Mouse (Mus musculus) adrenal gland, adult (tissue): Measurements from ENCODE around the gene Flt3l.
"Not testable (repeated sequence)": the region's sequence is repeated elsewhere in the genome, so short reads cannot be mapped to it uniquely, and the experiment has no call there.

Experiments
- DNase-seq, 2 experiments: peaks; one replicate each; pipeline ENCODE4 v3.0.0; 2022 to 2023; ENCODE audit warnings: low spot score in 1 of 2; ENCODE audit not compliant: inconsistent age in 2 of 2

The Flt3l gene

GRCm38 (mm10) chr7:45100046-45100445 lies 36.2 kb downstream of the Flt3l start:
- DNase-seq = peak; percentile 73 to 83

GRCm38 (mm10) chr7:45098541-45099240 lies 37.5 kb downstream of the Flt3l start:
- peak in 1 of 2 experiments; percentile 42 for DNase-seq

- peak in 1 of 2 experiments; percentile 52 for DNase-seq
Observed at GRCm38 (mm10) chr7:45097479-45097878, 38.8 kb downstream of the Flt3l start.

GRCm38 (mm10) chr7:45095965-45096364 lies 40.3 kb downstream of the Flt3l start:
- not testable (repeated sequence) for DNase-seq

GRCm38 (mm10) chr7:45095367-45095766 lies 40.9 kb downstream of the Flt3l start:
- peak in 1 of 2 experiments; percentile 45 for DNase-seq

GRCm38 (mm10) chr7:45094121-45094520 lies 42.1 kb downstream of the Flt3l start:
- no peak for DNase-seq

GRCm38 (mm10) chr7:45093516-45093905 lies 42.7 kb downstream of the Flt3l start:
- no peak for DNase-seq

- no peak for DNase-seq
Observed at GRCm38 (mm10) chr7:45092828-45093515, 43.3 kb downstream of the Flt3l start.

GRCm38 (mm10) chr7:45092048-45092447 lies 44.2 kb downstream of the Flt3l start, which contains the start of gene Rcn3:
Gene Rcn3 (minus strand): TSS chr7:45092221.
- peak; percentile 78 to 83 for DNase-seq

GRCm38 (mm10) chr7:45091001-45091990 lies 44.9 kb downstream of the Flt3l start:
- no peak for DNase-seq

GRCm38 (mm10) chr7:45090251-45090977 lies 45.8 kb downstream of the Flt3l start:
- peak in 1 of 2 experiments; percentile 35 for DNase-seq

- no peak for DNase-seq
Observed at GRCm38 (mm10) chr7:45088597-45088996, 47.6 kb downstream of the Flt3l start.

GRCm38 (mm10) chr7:45086084-45086483 lies 50.1 kb downstream of the Flt3l start:
- no peak for DNase-seq

GRCm38 (mm10) chr7:45083300-45083890 lies 52.8 kb downstream of the Flt3l start:
- no peak for DNase-seq

GRCm38 (mm10) chr7:45082401-45083299 lies 53.6 kb downstream of the Flt3l start:
- peak in 1 of 2 experiments; percentile 68 for DNase-seq

GRCm38 (mm10) chr7:45081016-45081415 lies 55.2 kb downstream of the Flt3l start:
- DNase-seq = no peak

GRCm38 (mm10) chr7:45079856-45080255 lies 56.4 kb downstream of the Flt3l start:
- peak; percentile 89 to 97 for DNase-seq
